Mouse (Mus musculus) limb, embryonic 12.5 days (tissue): ENCODE measurements at regions not wholly inside any gene's neighbourhood (a gene's known extent, or its start where the extent isn't known, plus 50 kb on each side); places are given as distances from the start of the nearest gene placed in this dataset.

Experiments used
- ATAC-seq: fragments of 200-750 bp; cut with Nextera tagmentation; 2 replicates; pipeline ENCODE4 v1.8.0; 2017; ENCODE audit warnings: low read depth, moderate TSS enrichment; ENCODE audit not compliant: insufficient number of reproducible peaks, insufficient read depth, low FRiP score, low TSS enrichment
- H3K27ac ChIP-seq: fragments of 300-500 bp; sonication (generic); 2 replicates; pipeline ENCODE4 v1.5.1; 2016; ENCODE audit warnings: mild to moderate bottlenecking, moderate library complexity
- H3K27me3 ChIP-seq: fragments of 300-500 bp; sonication (generic); 2 replicates; pipeline ENCODE4 v1.6.1; 2016; ENCODE audit warnings: mild to moderate bottlenecking, moderate library complexity
- H3K36me3 ChIP-seq: fragments of 300-500 bp; sonication (generic); 2 replicates; pipeline ENCODE4 v1.6.1; 2016; ENCODE audit warnings: mild to moderate bottlenecking, moderate library complexity
- H3K4me1 ChIP-seq: fragments of 300-500 bp; sonication (generic); replicated peaks from 2 replicates; pipeline ENCODE4 v1.6.1; 2016
- H3K4me2 ChIP-seq: fragments of 300-500 bp; sonication (generic); 2 replicates; pipeline ENCODE4 v1.6.1; 2016; ENCODE audit warnings: mild to moderate bottlenecking, moderate library complexity
- H3K4me3 ChIP-seq: fragments of 300-500 bp; sonication (generic); replicated peaks from 2 replicates; pipeline ENCODE4 v1.5.1; 2016; ENCODE audit warnings: mild to moderate bottlenecking
- H3K9ac ChIP-seq: fragments of 300-500 bp; sonication (generic); replicated peaks from 2 replicates; pipeline ENCODE4 v1.6.1; 2016; ENCODE audit warnings: mild to moderate bottlenecking, moderate library complexity
- H3K9me3 ChIP-seq: fragments of 300-500 bp; sonication (generic); 2 replicates; pipeline ENCODE4 v1.6.1; 2016; ENCODE audit warnings: mild to moderate bottlenecking, moderate library complexity
- WGBS: fragments of 180-500 bp; shearing (Covaris S2); methylation state at CpG from one replicate; pipeline ENCODE4 v1.1.7; 2016; 5-methylcytosine and 5-hydroxymethylcytosine counted together

DNA sequence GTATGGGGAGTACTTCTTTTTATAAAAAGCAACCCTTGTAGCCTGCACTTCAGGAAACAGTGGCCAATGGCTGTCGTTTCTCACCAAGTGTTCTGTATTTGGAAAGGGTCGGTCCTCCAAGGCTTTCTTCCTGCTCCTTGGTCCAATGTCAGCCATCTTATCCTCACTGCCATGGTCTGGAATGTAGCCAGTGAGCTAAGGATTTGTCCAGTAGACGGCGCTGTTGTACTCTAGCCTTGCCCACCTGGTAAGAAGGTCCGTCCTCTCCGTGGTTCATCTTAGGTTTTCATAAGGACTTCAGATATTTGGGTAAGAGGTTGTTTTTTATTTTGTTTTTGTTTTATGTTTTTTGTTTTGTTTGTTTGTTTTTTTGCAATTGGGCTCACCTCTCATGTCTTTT is 72.8 kb upstream of the Slc25a13 start:
- no peak for ATAC-seq
- no peaks in the 10 kb centered on the region for H3K36me3 ChIP-seq
- H3K27ac ChIP-seq: no peak overlapping the region
- no peak overlapping the region for H3K9ac ChIP-seq
- H3K27me3 ChIP-seq: no peaks in the 10 kb centered on the region
- no peaks in the 10 kb centered on the region for H3K9me3 ChIP-seq
- 29% methylated on average over 6 of the region's 6 CpGs for WGBS
- H3K4me3 ChIP-seq: no peak overlapping the region
- no peak overlapping the region for H3K4me2 ChIP-seq
- H3K4me1 ChIP-seq: peaks cover 6% of the 10 kb centered on the region; the same call in 1 of the 2 replicates

DNA sequence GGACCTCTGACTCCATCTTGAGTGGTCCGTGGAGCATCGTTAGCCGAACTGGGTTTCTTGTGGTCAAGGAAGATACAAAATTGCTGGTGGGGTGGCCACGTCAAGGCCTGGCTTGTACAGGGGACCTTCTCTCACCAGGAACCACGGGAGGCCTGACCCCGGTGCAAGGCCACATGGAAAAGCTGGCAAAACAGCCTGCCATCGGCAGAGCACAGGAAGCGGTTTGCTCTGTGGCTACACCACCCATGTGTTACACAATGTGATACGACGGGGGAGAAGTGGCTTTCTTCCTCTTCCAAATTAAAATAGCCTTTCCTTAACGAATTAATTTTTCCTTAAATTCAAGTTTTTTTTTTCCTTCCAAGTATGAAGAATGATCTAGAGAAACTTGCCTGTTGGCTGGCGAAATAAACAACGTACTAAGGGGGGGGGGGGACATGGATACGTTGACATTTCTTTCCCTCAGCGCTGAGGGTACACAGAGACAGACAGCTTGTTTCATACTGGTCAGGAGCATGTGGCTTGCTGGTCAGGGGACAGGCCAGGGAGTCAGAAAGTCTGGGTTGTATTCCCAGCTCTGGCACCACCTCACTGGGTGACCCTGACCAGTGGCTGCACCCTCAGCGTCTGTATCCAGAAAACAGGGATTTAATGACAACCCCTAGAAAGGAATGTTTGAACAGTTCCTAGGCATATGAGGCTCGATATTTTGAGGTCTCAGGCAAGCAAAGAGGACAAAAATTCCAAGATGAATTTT is 64.0 kb upstream of the Slc25a13 start:
- Histone ChIP-seq H3K4me2 (no peak overlapping the region), H3K27ac (no peak overlapping the region), H3K4me3 (no peak overlapping the region), H3K9me3 (peaks cover 6% of the 10 kb centered on the region; the same call in 1 of the 2 replicates), H3K27me3 (no peaks in the 10 kb centered on the region), H3K36me3 (no peaks in the 10 kb centered on the region), H3K4me1 (no peaks in the 10 kb centered on the region; the same call in 1 of the 2 replicates), H3K9ac (no peak overlapping the region)
- no peak for ATAC-seq
- 86% methylated on average over 17 of the region's 17 CpGs for WGBS

DNA sequence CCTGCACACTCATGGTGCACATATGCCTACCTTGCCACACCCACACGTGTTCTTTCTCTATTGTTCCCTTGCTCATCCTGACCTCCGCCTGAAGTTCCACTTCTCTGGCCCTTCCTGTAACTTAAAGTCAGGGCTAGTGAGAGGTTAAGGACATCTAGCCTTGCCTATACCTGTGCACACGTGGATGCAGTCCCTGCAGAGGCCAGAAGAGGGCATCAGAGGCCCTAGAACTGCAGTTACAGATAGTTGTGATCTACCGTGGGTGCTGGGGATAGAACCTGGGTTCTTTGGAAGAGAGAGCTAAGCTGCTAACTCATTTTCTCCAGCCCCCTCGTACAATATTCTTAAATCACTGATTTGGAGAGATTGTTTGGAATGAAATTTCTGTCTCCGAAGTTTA is 62.7 kb upstream of the Slc25a13 start:
- Histone ChIP-seq H3K4me1 (no peaks in the 10 kb centered on the region; the same call in 1 of the 2 replicates), H3K9ac (no peak overlapping the region), H3K9me3 (peaks cover 6% of the 10 kb centered on the region; the same call in 1 of the 2 replicates), H3K4me2 (no peak overlapping the region), H3K36me3 (no peaks in the 10 kb centered on the region), H3K27me3 (no peaks in the 10 kb centered on the region), H3K4me3 (no peak overlapping the region), H3K27ac (no peak overlapping the region)
- 85% methylated on average over 6 of the region's 6 CpGs for WGBS
- no peak for ATAC-seq

DNA sequence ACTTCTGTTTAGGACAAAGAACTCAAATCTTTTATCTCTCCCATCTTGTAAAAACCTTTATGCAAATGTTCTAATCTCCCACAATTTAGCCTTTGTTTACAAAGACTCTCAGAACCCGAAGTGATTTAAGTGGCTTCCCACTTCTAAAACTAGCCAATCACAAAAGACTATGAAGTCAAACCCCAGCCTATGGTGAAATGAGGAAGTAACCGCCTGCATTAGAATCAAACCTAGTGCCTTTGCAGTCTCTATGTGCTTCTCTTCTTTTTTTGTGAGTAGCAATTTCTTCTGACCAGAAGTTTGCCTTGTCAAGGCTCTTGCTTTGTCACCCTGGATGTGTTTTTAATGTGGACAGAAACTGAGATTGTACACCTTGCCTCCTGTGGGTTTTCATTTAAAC is 53.6 kb upstream of the Slc25a13 start:
- Histone ChIP-seq H3K36me3 (no peaks in the 10 kb centered on the region), H3K27ac (no peak overlapping the region), H3K27me3 (no peaks in the 10 kb centered on the region), H3K4me1 (peaks cover 3% of the 10 kb centered on the region; the same call in 1 of the 2 replicates), H3K4me3 (no peak overlapping the region), H3K9me3 (peaks cover 4% of the 10 kb centered on the region; the same call in 1 of the 2 replicates), H3K9ac (no peak overlapping the region), H3K4me2 (no peak overlapping the region)
- WGBS: 55% methylated on average over 2 of the region's 2 CpGs
- no peak for ATAC-seq
